ENCODE assay signal across 11 mouse cellular contexts in the genomic region with DNA sequence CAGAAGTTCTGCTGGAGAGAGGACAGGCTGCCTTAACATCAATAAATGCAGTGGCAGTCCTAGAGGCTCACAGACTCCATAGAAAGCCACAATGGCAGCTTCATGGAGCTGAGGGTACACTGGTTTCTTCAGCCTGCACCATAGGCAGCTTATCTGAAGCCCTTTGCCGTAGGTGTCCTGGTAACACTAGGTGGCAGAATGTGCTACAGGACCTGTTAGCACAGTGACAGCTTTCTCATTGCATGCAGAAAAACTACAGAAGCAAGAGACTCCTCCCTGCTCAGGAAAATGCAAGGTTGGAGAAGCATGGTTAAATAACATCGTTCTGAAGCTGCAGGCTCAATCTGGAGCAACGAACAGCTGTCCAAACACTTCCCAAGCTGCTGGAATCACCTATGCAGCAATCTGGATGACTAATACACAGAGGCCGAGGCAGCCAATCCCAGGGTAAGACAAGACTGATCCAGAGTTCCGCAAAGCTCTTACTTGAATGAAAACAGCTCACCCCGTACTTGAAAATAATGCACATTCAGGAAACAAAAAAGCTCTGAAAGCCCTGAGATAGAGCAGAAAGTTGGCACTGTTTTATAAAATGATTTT.
DNase-seq lines count a peak whose midpoint lies in the region; ATAC-seq and TF ChIP-seq lines count a peak whose summit lies in the region.
"Had no signal": no experiment of that assay in that cellular context is flagged by ENCODE, and none has a peak within 500 bp of the region (broad histone marks: within the 10 kb centered on the region; RNA-seq: fewer than 3 reads in every experiment).

No protein-coding gene starts in this region.

- ATAC-seq in lung, embryonic 14.5 days (ENCODE audit: insufficient read depth) = no peak

- no peaks in the 10 kb centered on the region for H3K27me3 ChIP-seq in heart, adult 2 months (ENCODE audit: control insufficient read depth, insufficient read depth, low read length)
- H3K27me3 ChIP-seq in lung, embryonic 14.5 days (ENCODE audit: insufficient read depth, low read length) = no peaks in the 10 kb centered on the region
- H3K27me3 ChIP-seq in small intestine, adult 2 months (ENCODE audit: control insufficient read depth, insufficient read depth, low read length) = no peaks in the 10 kb centered on the region
- H3K27me3 ChIP-seq: heart, embryonic 15.5 days; lung, embryonic 15.5 days had no signal

- H3K4me1 ChIP-seq in heart, adult 2 months (ENCODE audit: control insufficient read depth, insufficient read depth, low read length) = no peaks in the 10 kb centered on the region
- H3K4me1 ChIP-seq in lung, embryonic 14.5 days (ENCODE audit: insufficient read depth) = no peaks in the 10 kb centered on the region
- H3K4me1 ChIP-seq in small intestine, adult 2 months (ENCODE audit: control insufficient read depth, insufficient read depth, insufficient read length, low read length) = no peaks in the 10 kb centered on the region
- H3K4me1 ChIP-seq: heart, embryonic 15.5 days; lung, embryonic 15.5 days had no signal

- H3K36me3 ChIP-seq in heart, adult 2 months (ENCODE audit: control insufficient read depth, insufficient read depth, low read length) = no peaks in the 10 kb centered on the region
- no peaks in the 10 kb centered on the region for H3K36me3 ChIP-seq in lung, embryonic 14.5 days (ENCODE audit: insufficient read depth)
- H3K36me3 ChIP-seq in small intestine, adult 2 months (ENCODE audit: control insufficient read depth, insufficient read depth, low read length) = no peaks in the 10 kb centered on the region
- H3K36me3 ChIP-seq: heart, embryonic 15.5 days; lung, embryonic 15.5 days had no signal

- no peak overlapping the region for H3K9ac ChIP-seq in heart, adult 2 months (ENCODE audit: low read depth, low read length)
- H3K9ac ChIP-seq in lung, embryonic 14.5 days = no peak overlapping the region
- H3K9ac ChIP-seq: heart, embryonic 15.5 days; lung, embryonic 15.5 days had no signal

- 55% methylated on average over 6 of the region's 6 CpGs for WGBS in heart, adult 2 months
- WGBS in lung, embryonic 14.5 days = 62% methylated on average over 6 of the region's 6 CpGs
- WGBS in small intestine, adult 2 months = 59% methylated on average over 6 of the region's 6 CpGs

- no peaks in the 10 kb centered on the region for H3K9me3 ChIP-seq in lung, embryonic 14.5 days (ENCODE audit: low read depth, low read length)
- H3K9me3 ChIP-seq: heart, embryonic 15.5 days; lung, embryonic 15.5 days had no signal

- no peaks in the 10 kb centered on the region for H3K79me2 ChIP-seq in heart, adult 2 months (replicated peaks; ENCODE audit: control insufficient read depth, insufficient read depth, low read length)

- no peak overlapping the region for H3K4me3 ChIP-seq in heart, adult 2 months
- no peak overlapping the region for H3K4me3 ChIP-seq in lung, embryonic 14.5 days (ENCODE audit: low read depth, low read length)
- no peak overlapping the region for H3K4me3 ChIP-seq in small intestine, adult 2 months (ENCODE audit: low read depth, low read length)
- H3K4me3 ChIP-seq: heart, embryonic 15.5 days; lung, embryonic 15.5 days had no signal

- H3K4me2 ChIP-seq in lung, embryonic 14.5 days = no peak overlapping the region
- H3K4me2 ChIP-seq: heart, embryonic 15.5 days; lung, embryonic 15.5 days had no signal

- intact Hi-C loops in heart, adult 2 months (cut with DNase I) = loop anchor here (1.0 kb wide), 1 partner anchor 574 kb away; no protein-coding TSS in a partner anchor

- no peak for DNase-seq in heart, adult 2 months
- DNase-seq in heart, adult 9 months (ENCODE audit: low spot score in 2 of 2) = no peak
- DNase-seq in lung, embryonic 14.5 days = peak; percentile 17
- DNase-seq in lung, postnatal 14 days = no peak
- DNase-seq in brain, adult 2 months (ENCODE audit: low read depth, low spot score) = peak; percentile 71
- DNase-seq in adipocyte (ENCODE audit: low spot score) = no peak
- DNase-seq: kidney, adult 11 months; thymus, adult 18-20 months had no signal

- TF ChIP-seq EP300 in heart, adult 2 months (IDR thresholded peaks at IDR 0.05; ENCODE audit: insufficient read depth, low read depth, low read length) = no peak

- TF ChIP-seq POLR2A in heart, adult 2 months (IDR thresholded peaks at IDR 0.05; ENCODE audit: insufficient read depth, low read depth, low read length) = no peak
- no peak for TF ChIP-seq POLR2A in small intestine, adult 2 months (IDR thresholded peaks at IDR 0.05; ENCODE audit: low read depth, low read length)

- no peak overlapping the region for H3K27ac ChIP-seq in heart, adult 2 months
- H3K27ac ChIP-seq in lung, embryonic 14.5 days (ENCODE audit: low read depth) = no peak overlapping the region
- H3K27ac ChIP-seq in small intestine, adult 2 months (ENCODE audit: insufficient read depth, low read depth, low read length) = no peak overlapping the region
- H3K27ac ChIP-seq: heart, embryonic 15.5 days; lung, embryonic 15.5 days had no signal

- peak; percentile 40 for TF ChIP-seq CTCF in heart, adult 2 months (IDR thresholded peaks at IDR 0.05)
- TF ChIP-seq CTCF in lung, embryonic 14.5 days (IDR thresholded peaks at IDR 0.05; ENCODE audit: low read depth) = peak; percentile 19; the same call in 1 of the 2 replicates
- peak; percentile 21; the same call in 1 of the 2 replicates for TF ChIP-seq CTCF in small intestine, adult 2 months (IDR thresholded peaks at IDR 0.05; ENCODE audit: extremely low read depth, insufficient read length, insufficient replicate concordance, low read depth, low read length)

Comparison
In these comparisons a context has a peak if more than half of its experiments do, and no peak if none do; other contexts are left out.
1. DNase-seq: peak in lung, embryonic 14.5 days (single experiment) and brain, adult 2 months (single experiment); none in heart, adult 2 months (0 of 2), heart, adult 9 months (0 of 2), lung, postnatal 14 days (single experiment) and adipocyte (single experiment).
2. Peak in every context shown above with its lines, with median percentiles within 50 percentile points of each other: CTCF ChIP-seq.